ENCODE assay signal across 31 mouse cellular contexts in genomic region chr3:41266216-41266615, GRCm38 (mm10).
"Had no signal": no experiment of that assay in that cellular context is flagged by ENCODE, and none has a peak within 500 bp of the region (broad histone marks: within the 10 kb centered on the region; RNA-seq: fewer than 3 reads in every experiment).

No protein-coding gene starts in this region.

- H3K9ac ChIP-seq: limb, embryonic 12.5 days; limb, embryonic 13.5 days; limb, embryonic 15.5 days; liver, embryonic 12.5 days; liver, embryonic 13.5 days; liver, embryonic 14.5 days; liver, embryonic 15.5 days; liver, postnatal 0 days; lung, embryonic 14.5 days; lung, embryonic 15.5 days; midbrain, embryonic 12.5 days; midbrain, embryonic 13.5 days; midbrain, embryonic 15.5 days had no signal

- H3K36me3 ChIP-seq: limb, embryonic 10.5 days; limb, embryonic 12.5 days; limb, embryonic 13.5 days; limb, embryonic 15.5 days; liver, embryonic 12.5 days; liver, embryonic 13.5 days; liver, embryonic 15.5 days; lung, embryonic 15.5 days; midbrain, embryonic 10.5 days; midbrain, embryonic 12.5 days; midbrain, embryonic 13.5 days; midbrain, embryonic 15.5 days had no signal

- H3K4me3 ChIP-seq: limb, embryonic 10.5 days; limb, embryonic 12.5 days; limb, embryonic 13.5 days; limb, embryonic 15.5 days; liver, embryonic 12.5 days; liver, embryonic 13.5 days; liver, embryonic 15.5 days; lung, embryonic 15.5 days; megakaryocyte, embryonic 14.5 days; midbrain, embryonic 10.5 days; midbrain, embryonic 12.5 days; midbrain, embryonic 13.5 days; midbrain, embryonic 15.5 days; myocyte had no signal

- H3K9me3 ChIP-seq: limb, embryonic 10.5 days; limb, embryonic 12.5 days; limb, embryonic 13.5 days; limb, embryonic 15.5 days; liver, embryonic 12.5 days; liver, embryonic 13.5 days; liver, embryonic 15.5 days; lung, embryonic 15.5 days; megakaryocyte, embryonic 14.5 days; midbrain, embryonic 10.5 days; midbrain, embryonic 12.5 days; midbrain, embryonic 13.5 days; midbrain, embryonic 15.5 days had no signal

- H3K27ac ChIP-seq: limb, embryonic 10.5 days; limb, embryonic 12.5 days; limb, embryonic 13.5 days; limb, embryonic 15.5 days; liver, embryonic 12.5 days; liver, embryonic 13.5 days; liver, embryonic 14.5 days; liver, embryonic 15.5 days; lung, embryonic 15.5 days; macrophage; midbrain, embryonic 10.5 days; midbrain, embryonic 12.5 days; midbrain, embryonic 13.5 days; midbrain, embryonic 15.5 days had no signal

- DNase-seq: left cerebral cortex, postnatal 4 days; liver; liver, embryonic 13.5 days; liver, postnatal 0 days; lung, adult 18-20 months; lung, adult 2 months; lung, embryonic 14.5 days; lung, postnatal 10 days; lung, postnatal 14 days; lung, postnatal 36 days; lung, postnatal 4 days; midbrain, embryonic 14.5 days had no signal

- ATAC-seq: liver, embryonic 12.5 days; liver, postnatal 0 days; lung, postnatal 0 days; midbrain, embryonic 13.5 days; midbrain, embryonic 15.5 days; midbrain, embryonic 16.5 days had no signal

- H3K4me1 ChIP-seq: limb, embryonic 10.5 days; liver, embryonic 12.5 days; liver, embryonic 13.5 days; liver, embryonic 15.5 days; lung, embryonic 15.5 days; megakaryocyte, embryonic 14.5 days; midbrain, embryonic 10.5 days; midbrain, embryonic 12.5 days; midbrain, embryonic 13.5 days; midbrain, embryonic 15.5 days had no signal

- H3K27me3 ChIP-seq: limb, embryonic 12.5 days; limb, embryonic 15.5 days; liver, embryonic 12.5 days; liver, embryonic 13.5 days; liver, embryonic 15.5 days; lung, embryonic 15.5 days; megakaryocyte, embryonic 14.5 days; midbrain, embryonic 12.5 days; midbrain, embryonic 13.5 days; midbrain, embryonic 15.5 days had no signal

- H3K4me2 ChIP-seq: limb, embryonic 12.5 days; limb, embryonic 13.5 days; limb, embryonic 15.5 days; liver, embryonic 11.5 days; liver, embryonic 12.5 days; liver, embryonic 13.5 days; liver, embryonic 15.5 days; lung, embryonic 14.5 days; lung, embryonic 15.5 days; midbrain, embryonic 11.5 days; midbrain, embryonic 12.5 days; midbrain, embryonic 13.5 days; midbrain, embryonic 15.5 days had no signal
